Mouse (Mus musculus): ENCODE measurements around the gene Cnih2. TPM values are rescaled to one million over a fixed set of nuclear protein-coding genes. Genes with fewer than 3 reads are reported as not detected.

The Cnih2 gene
- total and polyA plus RNA-seq, 3 experiments: 0.72 to 1.7 TPM; not detected in 1

GRCm38 (mm10) chr19:5067040-5067799 is 31.1 kb downstream of the Cnih2 start:
- no peaks in the 10 kb centered on the region for H3K36me3 ChIP-seq (replicated peaks in 1 of 2; ENCODE audit: control insufficient read depth in 1 of 2, insufficient read depth in 1 of 2, low read length in 1 of 2)
- H3K4me1 ChIP-seq (ENCODE audit: control insufficient read depth in 1 of 2, insufficient read depth in 2 of 2): peaks cover 0 to 7% of the 10 kb centered on the region in 2 experiments; a peak in 3 of 4 replicates
- no peaks in the 10 kb centered on the region for H3K79me2 ChIP-seq (replicated peaks; ENCODE audit: control insufficient read depth, extremely low read depth, insufficient read depth, poor library complexity, severe bottlenecking)
- dilution Hi-C loops (cut with MboI; ENCODE audit: extremely low pct_ligation_motif_present, extremely low pct_unique_long_range_greater_than_20kb, low sequenced_read_pairs) (no loop called here), in situ Hi-C loops (cut with MboI; ENCODE audit: low pct_ligation_motif_present, low pct_unique_long_range_greater_than_20kb, low sequenced_read_pairs) (no loop called here)
- no peak overlapping the region for H3K4me2 ChIP-seq (ENCODE audit: insufficient read depth, low read depth, poor library complexity, severe bottlenecking)
- H3K9ac ChIP-seq (ENCODE audit: insufficient read depth, low read depth): no peak overlapping the region
- no peak overlapping the region for H3K27ac ChIP-seq (ENCODE audit: insufficient read depth, low read depth)
- peaks cover 85% of the 10 kb centered on the region for H3K27me3 ChIP-seq (replicated peaks)
- no peak for TF ChIP-seq POLR2A (IDR thresholded peaks at IDR 0.05; ENCODE audit: low read depth, low read length)
- no peak overlapping the region for H3K4me3 ChIP-seq (replicated peaks in 1 of 3; ENCODE audit: low read depth in 2 of 3, low read length in 2 of 3, poor library complexity in 1 of 3)
- no peak for DNase-seq (ENCODE audit: extremely low read depth)
- H3K9me3 ChIP-seq (replicated peaks; ENCODE audit: low read length): no peaks in the 10 kb centered on the region

- no peak for DNase-seq (ENCODE audit: extremely low read depth)
- in situ Hi-C loops (cut with MboI; ENCODE audit: low pct_ligation_motif_present, low pct_unique_long_range_greater_than_20kb, low sequenced_read_pairs): no loop called here
Observed at GRCm38 (mm10) chr19:5065104-5065503, 33.2 kb downstream of the Cnih2 start.

GRCm38 (mm10) chr19:5062446-5062845 is 35.9 kb downstream of the Cnih2 start:
- no peak overlapping the region for H3K27ac ChIP-seq (ENCODE audit: insufficient read depth, low read depth)
- peaks cover 0 to 3% of the 10 kb centered on the region in 2 experiments for H3K36me3 ChIP-seq (replicated peaks in 1 of 2; ENCODE audit: control insufficient read depth in 1 of 2, insufficient read depth in 1 of 2, low read length in 1 of 2)
- in situ Hi-C loops (cut with MboI; ENCODE audit: low pct_ligation_motif_present, low pct_unique_long_range_greater_than_20kb, low sequenced_read_pairs) (no loop called here), dilution Hi-C loops (cut with MboI; ENCODE audit: extremely low pct_ligation_motif_present, extremely low pct_unique_long_range_greater_than_20kb, low sequenced_read_pairs) (no loop called here)
- no peak for DNase-seq (ENCODE audit: extremely low read depth)
- H3K4me1 ChIP-seq (ENCODE audit: control insufficient read depth in 1 of 2, insufficient read depth in 2 of 2): peaks cover 5 to 11% of the 10 kb centered on the region in 2 experiments; a peak in 3 of 4 replicates
- peaks cover 53% of the 10 kb centered on the region for H3K27me3 ChIP-seq (replicated peaks)
- H3K4me3 ChIP-seq (replicated peaks in 1 of 3; ENCODE audit: low read depth in 2 of 3, low read length in 2 of 3, poor library complexity in 1 of 3): no peak overlapping the region
- H3K79me2 ChIP-seq (replicated peaks; ENCODE audit: control insufficient read depth, extremely low read depth, insufficient read depth, poor library complexity, severe bottlenecking): no peaks in the 10 kb centered on the region
- TF ChIP-seq TBP (conservative IDR thresholded peaks at IDR 0.05; ENCODE audit: low read depth, low read length) (no peak), RAD21 (IDR thresholded peaks at IDR 0.05; ENCODE audit: low read depth, low read length) (no peak)
- H3K9me3 ChIP-seq (replicated peaks; ENCODE audit: low read length): no peaks in the 10 kb centered on the region
- no peak overlapping the region for H3K9ac ChIP-seq (ENCODE audit: insufficient read depth, low read depth)
- no peak overlapping the region for H3K4me2 ChIP-seq (ENCODE audit: insufficient read depth, low read depth, poor library complexity, severe bottlenecking)

More at GRCm38 (mm10) chr19:5065104-5065503, 33.2 kb downstream of the Cnih2 start:
- H3K9me3 ChIP-seq (replicated peaks; ENCODE audit: low read length): no peaks in the 10 kb centered on the region
- TF ChIP-seq ZNF384 (IDR thresholded peaks at IDR 0.05; ENCODE audit: low read depth, low read length) (no peak), ZC3H11A (IDR thresholded peaks at IDR 0.05; ENCODE audit: low read depth, low read length) (no peak), ZMIZ1 (IDR thresholded peaks at IDR 0.05; ENCODE audit: low read depth, low read length) (no peak), RAD21 (IDR thresholded peaks at IDR 0.05; ENCODE audit: low read depth, low read length) (no peak), MAZ (IDR thresholded peaks at IDR 0.05; ENCODE audit: low read depth, low read length) (no peak), SIN3A (IDR thresholded peaks at IDR 0.05; ENCODE audit: low read length) (no peak), BHLHE40 (IDR thresholded peaks at IDR 0.05; ENCODE audit: low read depth, low read length) (no peak), ZKSCAN1 (IDR thresholded peaks at IDR 0.05; ENCODE audit: borderline replicate concordance, low read depth, low read length) (no peak)
- no peaks in the 10 kb centered on the region; a peak in 1 of 4 replicates for H3K4me1 ChIP-seq (ENCODE audit: control insufficient read depth in 1 of 2, insufficient read depth in 2 of 2)
- no peak overlapping the region for H3K9ac ChIP-seq (ENCODE audit: insufficient read depth, low read depth)
- H3K36me3 ChIP-seq (replicated peaks in 1 of 2; ENCODE audit: control insufficient read depth in 1 of 2, insufficient read depth in 1 of 2, low read length in 1 of 2): no peaks in the 10 kb centered on the region
- H3K27ac ChIP-seq (ENCODE audit: insufficient read depth, low read depth): no peak overlapping the region
- no peak overlapping the region for H3K4me2 ChIP-seq (ENCODE audit: insufficient read depth, low read depth, poor library complexity, severe bottlenecking)
- dilution Hi-C loops (cut with MboI; ENCODE audit: extremely low pct_ligation_motif_present, extremely low pct_unique_long_range_greater_than_20kb, low sequenced_read_pairs): no loop called here
- no peaks in the 10 kb centered on the region for H3K79me2 ChIP-seq (replicated peaks; ENCODE audit: control insufficient read depth, extremely low read depth, insufficient read depth, poor library complexity, severe bottlenecking)
- H3K27me3 ChIP-seq (replicated peaks): peaks cover 78% of the 10 kb centered on the region
- H3K4me3 ChIP-seq (replicated peaks in 1 of 3; ENCODE audit: low read depth in 2 of 3, low read length in 2 of 3, poor library complexity in 1 of 3): no peak overlapping the region
